Mouse (Mus musculus) right cerebral cortex, adult 18-20 months (tissue): ENCODE results near the gene Cldn19.
A peak's percentile ranks its signal among the peaks of the same experiment; 100 is the strongest.
"Not testable (repeated sequence)": the region's sequence is repeated elsewhere in the genome, so short reads cannot be mapped to it uniquely, and the experiment has no call there.

ENCODE experiments used
- DNase-seq: peaks from one replicate; pipeline ENCODE4 v3.0.0; 2022; ENCODE audit warnings: mixed read lengths

The Cldn19 gene

GRCm38 (mm10) chr4:119252025-119252808 is 3.0 kb upstream of the Cldn19 start:
- no peak for DNase-seq

- peak; percentile 47 for DNase-seq
Measured at GRCm38 (mm10) chr4:119254012-119254618, 1.1 kb upstream of the Cldn19 start.

DNA sequence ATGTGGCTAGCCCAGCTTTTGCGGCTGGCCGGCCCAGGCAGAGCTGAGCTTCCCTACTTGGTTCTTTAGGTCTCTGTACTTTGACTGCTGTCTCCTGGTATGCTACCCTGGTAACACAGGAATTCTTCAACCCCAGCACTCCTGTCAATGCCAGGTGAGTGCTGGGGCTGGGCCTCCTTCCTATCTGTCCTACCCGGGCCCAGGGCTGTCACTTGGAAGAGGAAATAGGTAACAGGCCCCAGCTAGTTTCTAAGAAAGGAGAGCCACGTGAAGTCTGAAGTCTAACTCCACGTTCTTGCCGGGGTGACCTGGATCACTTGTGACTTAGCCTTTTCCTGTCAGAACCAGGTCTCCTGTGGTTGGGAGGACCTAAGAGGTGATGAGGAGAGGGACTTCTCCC is 1.9 kb downstream of the Cldn19 start:
- no peak for DNase-seq

GRCm38 (mm10) chr4:119259344-119260254 is 4.4 kb downstream of the Cldn19 start:
- no peak for DNase-seq

DNA sequence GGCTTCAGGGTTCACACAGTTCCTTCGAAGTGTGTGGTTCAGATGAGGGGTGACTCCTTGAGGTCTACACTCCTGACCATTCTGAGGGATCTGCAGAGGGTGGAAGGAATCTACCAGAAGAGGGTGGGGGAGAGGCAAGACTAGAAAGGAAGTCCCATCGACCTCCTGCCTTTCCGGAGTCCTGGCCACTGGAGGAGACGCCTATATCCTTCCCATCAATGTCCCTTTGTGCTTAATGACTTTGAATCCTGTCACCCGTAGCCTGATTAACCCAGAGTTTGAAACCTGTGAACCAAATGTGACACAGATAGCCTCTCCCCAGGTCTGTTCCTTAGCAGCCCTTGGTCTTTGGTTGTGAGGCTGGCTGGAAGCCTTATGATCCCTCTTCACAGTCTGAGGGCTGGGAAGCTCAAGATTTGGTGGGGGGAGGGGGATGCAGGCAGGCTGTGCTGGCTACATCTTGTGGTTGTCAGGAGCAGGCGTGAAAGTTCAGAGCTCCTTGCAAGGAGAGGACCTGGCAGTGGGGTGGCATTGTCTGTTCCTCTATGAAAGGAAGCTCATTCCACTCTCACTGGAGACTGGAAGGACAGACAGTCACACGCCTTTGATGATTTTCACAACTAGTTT is 6.0 kb downstream of the Cldn19 start:
- no peak for DNase-seq

DNA sequence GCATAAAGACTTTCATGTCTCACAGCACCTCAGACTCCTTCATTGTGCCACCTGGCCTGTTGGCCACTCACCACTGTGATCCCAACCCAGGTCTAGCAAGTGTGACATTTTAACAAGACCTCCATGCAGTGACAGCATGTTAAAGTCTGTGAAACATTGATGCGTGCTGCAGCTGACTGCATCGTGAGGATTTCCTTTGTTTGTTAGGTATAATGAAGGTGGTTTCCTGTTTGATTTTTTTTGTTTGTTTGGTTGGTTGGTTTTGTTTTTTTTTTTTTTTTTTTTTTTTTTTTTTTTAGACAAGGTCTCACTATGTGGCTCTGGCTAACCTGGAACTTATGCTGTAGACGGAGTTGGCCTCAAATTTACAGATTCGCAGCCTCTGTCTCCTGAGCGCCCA is 7.3 kb downstream of the Cldn19 start:
- DNase-seq: no peak

- no peak for DNase-seq
Measured at GRCm38 (mm10) chr4:119263459-119263858, 8.2 kb downstream of the Cldn19 start.

DNA sequence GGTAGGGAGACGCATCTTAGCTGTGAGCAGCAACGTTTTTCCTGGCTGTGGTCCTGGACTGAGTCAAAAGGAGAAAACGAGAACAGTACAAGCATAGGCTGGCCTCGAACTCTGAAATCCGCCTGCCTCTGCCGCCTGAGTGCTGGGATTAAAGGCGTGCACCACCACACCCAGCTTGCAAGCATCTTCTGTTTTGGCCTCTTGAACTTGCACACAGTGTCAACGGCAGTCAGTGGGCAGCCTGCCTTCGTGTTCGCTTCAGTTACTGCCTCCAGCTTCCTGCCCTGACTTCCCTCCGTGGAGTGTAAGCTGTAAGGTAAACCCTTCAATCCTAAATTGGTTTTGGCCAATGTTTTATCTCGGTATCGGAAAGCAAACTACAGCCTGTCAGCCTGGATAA is 11.4 kb downstream of the Cldn19 start:
- no peak for DNase-seq

- DNase-seq: no peak
Measured at GRCm38 (mm10) chr4:119274627-119275026, 19.4 kb downstream of the Cldn19 start.

- DNase-seq: no peak
Measured at GRCm38 (mm10) chr4:119275226-119275625, 20.0 kb downstream of the Cldn19 start.

- no peak for DNase-seq
Measured at GRCm38 (mm10) chr4:119275726-119276125, 20.5 kb downstream of the Cldn19 start.

- DNase-seq: not testable (repeated sequence)
Measured at GRCm38 (mm10) chr4:119278784-119279183, 23.6 kb downstream of the Cldn19 start.

GRCm38 (mm10) chr4:119284861-119285260 is 29.6 kb downstream of the Cldn19 start:
- no peak for DNase-seq

GRCm38 (mm10) chr4:119285336-119285735 is 30.1 kb downstream of the Cldn19 start:
- DNase-seq: no peak

DNA sequence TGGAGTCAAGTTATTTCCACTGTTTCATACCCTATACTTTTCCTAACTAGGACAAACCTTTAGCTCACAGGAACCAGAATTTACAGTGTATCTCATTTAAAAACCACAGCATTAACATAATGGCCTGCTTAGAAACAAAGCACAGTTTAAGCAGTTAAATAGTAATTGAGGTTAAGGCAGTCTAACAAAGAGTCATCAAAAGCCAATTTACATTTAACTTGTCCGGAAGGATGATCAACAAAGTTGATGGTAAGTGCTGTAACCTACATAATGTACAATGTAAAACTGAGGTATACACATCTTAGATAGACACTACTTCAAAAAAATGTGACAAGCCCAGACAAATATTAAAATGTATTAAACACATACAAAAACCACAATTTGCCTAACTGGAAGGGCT is 36.7 kb downstream of the Cldn19 start:
- DNase-seq: no peak

DNA sequence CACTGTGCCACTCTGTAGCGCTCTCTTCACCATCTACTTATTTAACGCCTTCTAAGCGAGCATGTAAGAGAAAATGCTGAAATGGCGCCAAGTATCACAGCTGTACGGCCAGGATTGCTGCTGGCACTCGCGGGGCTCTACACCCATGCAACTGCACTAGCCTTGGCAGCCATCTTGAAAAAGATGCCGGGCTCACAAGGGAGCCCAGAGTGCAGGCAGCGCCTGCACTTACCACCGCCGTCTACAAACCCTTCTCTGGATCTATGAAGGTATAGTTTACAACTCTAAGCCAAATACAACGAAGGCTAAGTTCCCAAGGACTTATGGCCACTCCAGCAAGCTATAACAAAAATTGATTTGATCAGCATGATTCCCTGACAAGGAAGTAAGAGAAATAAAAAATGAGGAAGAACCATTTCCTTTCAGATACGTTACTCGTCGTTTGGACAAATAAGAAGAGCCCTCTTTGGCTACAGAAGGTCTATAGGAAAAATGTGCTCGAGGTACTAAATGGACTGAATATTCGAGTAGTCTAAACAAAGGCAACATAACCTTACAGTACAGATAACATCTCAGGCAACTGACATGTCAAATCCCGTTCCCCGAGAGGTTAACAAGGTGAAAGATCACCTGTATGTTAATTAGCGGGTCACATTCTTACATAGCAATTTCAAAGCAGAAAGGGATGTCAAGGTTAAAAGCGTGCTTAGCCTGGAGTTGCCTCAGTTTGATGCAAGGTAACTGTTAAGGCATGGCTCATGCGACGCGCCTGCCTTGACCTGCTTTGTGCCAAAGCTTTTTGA is 37.8 kb downstream of the Cldn19 start:
- peak; percentile 61 for DNase-seq

DNA sequence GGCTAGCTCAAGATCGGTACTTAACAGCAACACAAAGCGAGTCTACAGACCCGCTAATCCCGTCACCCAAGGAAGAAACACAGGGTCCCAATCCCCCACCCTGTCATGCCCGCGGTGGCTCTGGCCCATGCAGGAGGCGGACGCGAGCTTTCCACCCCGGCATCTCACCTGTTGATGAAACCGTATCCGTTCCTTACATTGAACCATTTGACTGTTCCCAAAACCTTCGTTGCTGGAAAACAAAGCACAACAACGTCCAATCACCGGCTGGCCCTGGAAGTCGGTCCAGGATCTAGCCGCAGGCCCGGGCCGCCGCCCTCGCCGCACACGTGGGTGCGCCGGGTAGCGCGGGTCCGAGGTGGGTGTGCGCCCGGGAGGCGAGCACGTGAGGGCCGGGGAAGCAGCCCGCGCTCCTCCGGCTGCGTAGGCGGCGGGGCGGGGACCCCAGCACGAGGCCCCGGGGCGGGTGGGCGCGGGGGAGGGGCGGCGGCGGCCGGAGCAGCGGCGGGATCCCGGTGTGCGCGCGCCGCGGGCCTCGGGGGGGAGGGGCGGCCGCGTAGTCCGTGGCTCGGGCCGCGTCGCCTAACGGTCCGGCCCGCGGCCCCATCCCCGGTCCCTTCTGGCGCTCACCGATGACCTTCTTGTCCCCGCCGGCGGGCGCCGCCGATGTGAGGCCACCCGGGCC is 38.5 kb downstream of the Cldn19 start:
- peak; percentile 23 for DNase-seq

GRCm38 (mm10) chr4:119294415-119295133 is 39.4 kb downstream of the Cldn19 start, which contains the start of gene Ybx1:
Ybx1 (minus strand) TSS chr4:119294604.
- peak; percentile 100 for DNase-seq

GRCm38 (mm10) chr4:119295134-119295453 is 39.9 kb downstream of the Cldn19 start:
- DNase-seq: no peak

DNA sequence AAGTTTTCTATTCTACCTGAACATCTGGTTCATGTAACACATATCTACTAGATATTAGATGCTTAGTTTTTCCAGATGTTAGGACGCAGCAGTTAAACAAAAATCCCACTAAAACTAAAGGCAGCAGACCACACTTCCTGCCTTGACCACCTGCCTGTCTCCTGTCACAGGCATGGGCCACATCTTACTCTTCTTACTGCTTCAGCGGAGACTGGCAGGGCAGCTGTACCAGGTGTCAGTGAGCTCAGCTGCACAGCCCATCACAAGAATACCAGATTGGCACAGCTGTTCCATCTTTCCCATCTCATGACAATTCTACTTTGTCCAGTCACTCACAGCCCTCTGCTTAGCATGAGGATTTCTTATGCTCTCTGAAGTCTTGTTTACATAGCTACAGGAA is 42.1 kb downstream of the Cldn19 start:
- no peak for DNase-seq

DNA sequence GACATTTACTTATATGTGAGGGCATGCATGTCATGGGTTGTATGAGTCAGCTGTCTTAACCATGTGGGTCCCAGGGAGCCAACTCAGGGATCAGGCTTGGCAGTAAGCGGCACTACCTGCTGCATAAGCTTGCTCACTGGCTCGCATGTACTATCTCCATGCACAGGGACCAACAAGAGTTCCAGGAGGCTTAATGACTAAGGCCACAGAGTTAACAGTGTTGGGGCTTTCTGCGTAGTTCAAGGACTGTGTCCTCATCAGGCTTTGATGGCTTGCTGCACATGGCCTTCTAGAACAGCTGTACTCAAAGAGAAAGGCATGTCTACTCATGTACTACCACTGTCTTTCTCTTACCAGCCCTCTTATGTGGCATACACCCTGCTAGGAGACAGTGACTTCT is 45.5 kb downstream of the Cldn19 start:
- DNase-seq: no peak
